Mouse (Mus musculus): ENCODE measurements around the gene Prph2.

DNA sequence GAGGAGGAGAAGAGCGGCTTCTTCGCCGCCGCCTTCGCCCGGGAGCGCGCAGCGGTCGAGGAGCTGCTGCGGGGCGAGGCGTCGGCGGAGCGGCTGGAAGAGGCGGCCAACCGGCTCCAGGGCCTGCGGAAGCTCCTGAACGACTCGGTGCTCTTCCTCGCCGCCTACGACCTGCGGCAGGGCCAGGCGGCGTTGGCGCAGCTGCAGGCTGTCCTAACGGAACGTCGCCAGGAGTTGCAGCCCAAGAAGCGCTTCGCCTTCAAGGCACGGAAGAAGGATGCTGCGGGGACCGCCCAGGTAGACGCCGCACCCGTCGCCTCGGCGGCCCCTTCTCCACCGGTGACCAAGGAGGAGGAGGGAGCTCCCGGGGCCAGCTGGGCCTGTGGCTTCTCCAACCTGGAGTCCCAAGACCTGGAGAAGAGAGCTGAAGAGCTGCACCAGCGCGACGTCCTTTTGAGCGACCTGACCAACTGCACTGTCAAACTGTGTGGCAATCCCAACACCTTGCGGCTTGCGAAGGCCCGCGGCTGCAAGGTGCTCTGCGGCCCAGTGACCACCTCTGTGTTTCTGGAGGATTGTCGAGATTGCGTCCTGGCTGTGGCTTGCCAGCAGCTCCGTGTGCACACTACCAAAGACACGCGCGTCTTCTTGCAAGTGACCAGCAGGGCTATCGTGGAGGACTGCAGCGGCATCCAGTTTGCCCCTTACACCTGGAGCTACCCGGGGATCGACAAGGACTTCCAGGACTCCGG is 19.2 kb upstream of the Prph2 start:
- TF ChIP-seq POLR2A (IDR thresholded peaks at IDR 0.05; ENCODE audit: borderline replicate concordance, control insufficient read depth, low read depth, low read length) (no peak), CTCF (IDR thresholded peaks at IDR 0.05; ENCODE audit: control insufficient read depth, insufficient read depth, low read length) (no peak)

Measured in bone marrow, adult 2 months (tissue).